Mouse (Mus musculus) stomach, embryonic 14.5 days (tissue): ENCODE measurements around the gene Lrch3. TPM values are rescaled to one million over a fixed set of nuclear protein-coding genes. Genes with fewer than 3 reads are reported as not detected.
"Not testable (repeated sequence)": the region's sequence is repeated elsewhere in the genome, so short reads cannot be mapped to it uniquely, and the experiment has no call there.

ENCODE experiments used
- ATAC-seq: fragments of 200-750 bp; cut with Nextera tagmentation; 2 replicates; pipeline ENCODE4 v1.8.0; 2017; ENCODE audit warnings: low read depth, moderate TSS enrichment; ENCODE audit not compliant: insufficient number of reproducible peaks, insufficient read depth, low FRiP score
- H3K27ac ChIP-seq: fragments of 300-500 bp; sonication (generic); 2 replicates; pipeline ENCODE4 v1.5.1; 2014; ENCODE audit warnings: mild to moderate bottlenecking, low read length, moderate library complexity, mixed read lengths
- H3K27me3 ChIP-seq: fragments of 300-500 bp; sonication (generic); 2 replicates; pipeline ENCODE4 v1.6.1; 2014; ENCODE audit warnings: low read length, control low read depth, mixed read lengths; ENCODE audit not compliant: control insufficient read depth, insufficient read depth
- H3K36me3 ChIP-seq: fragments of 300-500 bp; sonication (generic); 2 replicates; pipeline ENCODE4 v1.6.1; 2014; ENCODE audit warnings: mild to moderate bottlenecking, control low read depth, low read length, moderate library complexity, mixed read lengths; ENCODE audit not compliant: control insufficient read depth, insufficient read depth
- H3K4me1 ChIP-seq: fragments of 300-500 bp; sonication (generic); 2 replicates; pipeline ENCODE4 v1.6.1; 2014; ENCODE audit warnings: low read length, control low read depth, mixed read lengths; ENCODE audit not compliant: control insufficient read depth, insufficient read depth
- H3K4me2 ChIP-seq: fragments of 300-500 bp; sonication (generic); replicated peaks from 2 replicates; pipeline ENCODE4 v1.6.1; 2014; ENCODE audit warnings: low read depth, low read length, control low read depth
- H3K4me3 ChIP-seq: fragments of 300-500 bp; sonication (generic); 2 replicates; pipeline ENCODE4 v1.5.1; 2014; ENCODE audit warnings: low read depth, low read length, control low read depth
- H3K9ac ChIP-seq: fragments of 300-500 bp; sonication (generic); replicated peaks from 2 replicates; pipeline ENCODE4 v1.6.1; 2014; ENCODE audit warnings: low read depth, mild to moderate bottlenecking, control low read depth, low read length, moderate library complexity, mixed read lengths
- H3K9me3 ChIP-seq: fragments of 300-500 bp; sonication (generic); 2 replicates; pipeline ENCODE4 v1.6.1; 2016; ENCODE audit warnings: low read depth, low read length, control low read depth; ENCODE audit not compliant: control insufficient read depth
- WGBS: fragments of 180-500 bp; shearing (Covaris S2); extraction: QIAGEN DNeasy Blood & Tissue Kit; methylation state at CpG from one replicate; pipeline ENCODE4 v1.1.7; 2014; 5-methylcytosine and 5-hydroxymethylcytosine counted together
- polyA plus RNA-seq: library from polyadenylated mRNA; unstranded; fragments of >200 nt; fragmentation: Nextera tagmentation; extraction: Ambion mirVana; gene quantifications from 2 replicates; pipeline ENCODE4 v1.2.1, GENCODE M21; 2014

Lrch3 gene
- polyA plus RNA-seq, 1 experiment from 2014 or later: 34.1 TPM

GRCm38 (mm10) chr16:33026357-33026756 is 112.5 kb downstream of the Lrch3 start:
- 80% methylated on average over 7 of the region's 7 CpGs for WGBS
- Histone ChIP-seq H3K9me3 (no peaks in the 10 kb centered on the region), H3K4me2 (no peak overlapping the region), H3K27me3 (no peaks in the 10 kb centered on the region), H3K4me3 (no peak overlapping the region), H3K9ac (no peak overlapping the region), H3K27ac (no peak overlapping the region), H3K4me1 (no peaks in the 10 kb centered on the region), H3K36me3 (no peaks in the 10 kb centered on the region)
- ATAC-seq: no peak

GRCm38 (mm10) chr16:33036006-33036405 is 122.1 kb downstream of the Lrch3 start:
- Histone ChIP-seq H3K36me3 (no peaks in the 10 kb centered on the region), H3K4me1 (0 out of 2 replicates have a peak, but pooled peaks cover 3% of the 10 kb centered on the region), H3K27me3 (no peaks in the 10 kb centered on the region), H3K4me3 (no peak overlapping the region), H3K9ac (no peak overlapping the region), H3K4me2 (no peak overlapping the region), H3K9me3 (no peaks in the 10 kb centered on the region), H3K27ac (no peak overlapping the region)
- 57% methylated on average over 4 of the region's 4 CpGs for whole genome bisulfite sequencing
- no peak for ATAC-seq

GRCm38 (mm10) chr16:33042682-33043081 is 128.8 kb downstream of the Lrch3 start:
- H3K9me3 ChIP-seq: no peaks in the 10 kb centered on the region
- H3K27me3 ChIP-seq: no peaks in the 10 kb centered on the region
- no peak overlapping the region for H3K9ac ChIP-seq
- no peak overlapping the region for H3K4me2 ChIP-seq
- ATAC-seq: no peak
- no peak overlapping the region for H3K4me3 ChIP-seq
- 0 out of 2 replicates have a peak, but pooled peaks cover 3% of the 10 kb centered on the region for H3K4me1 ChIP-seq
- no peaks in the 10 kb centered on the region for H3K36me3 ChIP-seq
- H3K27ac ChIP-seq: no peak overlapping the region
- 90% methylated on average over 1 of the region's 1 CpGs for WGBS

GRCm38 (mm10) chr16:33043268-33043667 is 129.4 kb downstream of the Lrch3 start:
- Histone ChIP-seq H3K36me3 (no peaks in the 10 kb centered on the region), H3K27ac (no peak overlapping the region), H3K27me3 (no peaks in the 10 kb centered on the region), H3K4me2 (no peak overlapping the region), H3K9me3 (no peaks in the 10 kb centered on the region), H3K4me3 (no peak overlapping the region), H3K9ac (no peak overlapping the region), H3K4me1 (0 out of 2 replicates have a peak, but pooled peaks cover 3% of the 10 kb centered on the region)
- no peak for ATAC-seq
- 75% methylated on average over 2 of the region's 2 CpGs for WGBS

GRCm38 (mm10) chr16:33048004-33048403 is 134.1 kb downstream of the Lrch3 start:
- H3K4me3 ChIP-seq: no peak overlapping the region
- H3K9me3 ChIP-seq: no peaks in the 10 kb centered on the region
- H3K4me1 ChIP-seq: no peaks in the 10 kb centered on the region
- no peak overlapping the region for H3K9ac ChIP-seq
- no peak overlapping the region for H3K4me2 ChIP-seq
- H3K36me3 ChIP-seq: no peaks in the 10 kb centered on the region
- WGBS: 97% methylated on average over 1 of the region's 1 CpGs
- no peaks in the 10 kb centered on the region for H3K27me3 ChIP-seq
- H3K27ac ChIP-seq: no peak overlapping the region
- ATAC-seq: no peak

- Histone ChIP-seq H3K4me1 (no peaks in the 10 kb centered on the region), H3K4me2 (no peak overlapping the region), H3K9ac (no peak overlapping the region), H3K27me3 (no peaks in the 10 kb centered on the region), H3K27ac (no peak overlapping the region), H3K4me3 (no peak overlapping the region), H3K9me3 (no peaks in the 10 kb centered on the region), H3K36me3 (no peaks in the 10 kb centered on the region)
- no peak for ATAC-seq
- WGBS: 63% methylated on average over 2 of the region's 2 CpGs
These were observed 134.8 kb downstream of the Lrch3 start for GRCm38 (mm10) chr16:33048686-33049085.

GRCm38 (mm10) chr16:33049809-33050208 is 135.9 kb downstream of the Lrch3 start:
- H3K9me3 ChIP-seq: no peaks in the 10 kb centered on the region
- no peak overlapping the region for H3K4me2 ChIP-seq
- no peaks in the 10 kb centered on the region for H3K36me3 ChIP-seq
- no peak overlapping the region for H3K4me3 ChIP-seq
- WGBS: 93% methylated on average over 16 of the region's 16 CpGs
- H3K27ac ChIP-seq: no peak overlapping the region
- H3K9ac ChIP-seq: no peak overlapping the region
- no peaks in the 10 kb centered on the region for H3K4me1 ChIP-seq
- no peak for ATAC-seq
- H3K27me3 ChIP-seq: no peaks in the 10 kb centered on the region

GRCm38 (mm10) chr16:33053141-33053540 is 139.2 kb downstream of the Lrch3 start:
- ATAC-seq: no peak
- Histone ChIP-seq H3K9me3 (no peaks in the 10 kb centered on the region), H3K9ac (no peak overlapping the region), H3K4me1 (0 out of 2 replicates have a peak, but pooled peaks cover 7% of the 10 kb centered on the region), H3K36me3 (peaks cover 3% of the 10 kb centered on the region; the same call in 1 of the 2 replicates), H3K27me3 (no peaks in the 10 kb centered on the region), H3K27ac (no peak overlapping the region), H3K4me3 (no peak overlapping the region), H3K4me2 (no peak overlapping the region)
- 66% methylated on average over 5 of the region's 5 CpGs for WGBS

GRCm38 (mm10) chr16:33054927-33055326 is 141.0 kb downstream of the Lrch3 start:
- not testable (repeated sequence) for H3K4me1 ChIP-seq, H3K27ac ChIP-seq, H3K9ac ChIP-seq, H3K4me3 ChIP-seq, ATAC-seq, H3K4me2 ChIP-seq, H3K27me3 ChIP-seq, H3K9me3 ChIP-seq
- peaks cover 21% of the 10 kb centered on the region for H3K36me3 ChIP-seq
- WGBS: 80% methylated on average over 2 of the region's 2 CpGs
